Mouse (Mus musculus): ENCODE measurements around the gene Phf21b.
A peak's percentile ranks its signal among the peaks of the same experiment; 100 is the strongest.

Gene Phf21b

GRCm38 (mm10) chr15:84856006-84856995 lies at the start of gene Phf21b:
TSS of gene Phf21b (minus strand) at chr15:84856049.
- DNase-seq: peak; percentile 83

DNA sequence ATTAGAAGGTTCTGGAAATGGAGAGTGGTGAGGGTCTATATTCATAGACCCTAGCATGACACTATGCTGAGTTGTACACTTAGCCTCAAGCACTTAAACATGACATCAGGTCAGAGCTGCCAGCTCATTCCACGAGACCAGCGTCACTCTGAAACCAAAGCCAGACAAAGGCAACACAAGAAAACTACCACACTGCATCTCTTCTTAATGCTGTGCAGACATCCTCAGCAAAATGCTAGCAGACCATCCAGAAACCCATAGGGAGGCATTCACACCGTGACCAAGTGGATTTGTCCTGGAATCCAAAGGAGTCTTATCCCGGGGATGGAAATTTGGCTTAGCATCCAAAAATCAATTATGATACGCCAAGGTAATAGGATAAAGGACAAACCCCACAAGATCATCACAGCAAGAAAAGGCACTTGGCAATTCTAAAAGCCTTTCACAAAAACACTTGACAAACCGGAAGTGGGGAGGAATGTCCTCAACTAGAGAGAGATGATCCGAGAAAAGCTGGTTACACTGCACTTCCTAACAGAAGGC lies 48.1 kb upstream of the Phf21b start:
- DNase-seq: no peak

DNA sequence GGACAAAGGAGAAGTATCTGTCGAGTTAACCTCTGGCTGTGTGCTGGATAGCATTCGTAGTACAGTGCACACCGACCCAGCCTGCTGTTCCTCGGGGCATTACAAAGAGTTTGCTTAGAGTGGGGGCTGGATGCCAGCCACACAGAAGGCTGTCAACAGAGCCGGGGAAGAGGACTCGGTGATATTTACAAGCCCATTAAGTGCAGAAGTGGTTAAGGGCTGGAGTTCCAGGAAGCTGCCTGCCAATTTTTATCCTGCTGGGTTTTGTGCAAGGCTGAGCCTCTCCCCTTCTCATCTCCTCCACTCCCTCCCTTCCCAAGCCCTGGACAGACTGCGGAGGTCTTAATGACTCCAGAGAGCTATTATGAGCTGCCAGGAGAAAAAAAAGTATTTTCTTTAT lies 42.2 kb upstream of the Phf21b start:
- peak; percentile 34 for DNase-seq

- DNase-seq: no peak
These were observed 40.8 kb upstream of the Phf21b start for GRCm38 (mm10) chr15:84896664-84897063.

- peak; percentile 30 for DNase-seq
These were observed 40.4 kb upstream of the Phf21b start for GRCm38 (mm10) chr15:84896216-84896615.

DNA sequence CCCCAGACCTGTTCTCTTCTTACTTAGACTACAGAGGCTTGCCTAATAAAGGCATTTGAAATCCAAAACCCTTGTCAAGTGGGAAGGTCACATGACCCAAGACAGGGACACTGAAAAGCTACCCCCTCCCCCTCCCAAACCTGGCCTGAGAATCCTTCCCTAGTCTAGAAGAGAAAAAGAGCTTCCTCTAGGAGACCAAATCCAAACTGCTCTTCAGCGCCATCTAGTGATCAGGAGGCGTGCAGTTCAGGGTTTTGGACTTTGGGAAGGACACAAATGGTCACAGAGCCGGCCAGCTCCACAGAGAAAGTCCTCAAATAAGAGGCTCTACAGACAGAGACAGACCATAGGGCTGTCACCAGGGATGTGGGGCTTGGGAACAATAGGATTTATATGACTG lies 35.8 kb upstream of the Phf21b start:
- DNase-seq: peak; percentile 79

DNA sequence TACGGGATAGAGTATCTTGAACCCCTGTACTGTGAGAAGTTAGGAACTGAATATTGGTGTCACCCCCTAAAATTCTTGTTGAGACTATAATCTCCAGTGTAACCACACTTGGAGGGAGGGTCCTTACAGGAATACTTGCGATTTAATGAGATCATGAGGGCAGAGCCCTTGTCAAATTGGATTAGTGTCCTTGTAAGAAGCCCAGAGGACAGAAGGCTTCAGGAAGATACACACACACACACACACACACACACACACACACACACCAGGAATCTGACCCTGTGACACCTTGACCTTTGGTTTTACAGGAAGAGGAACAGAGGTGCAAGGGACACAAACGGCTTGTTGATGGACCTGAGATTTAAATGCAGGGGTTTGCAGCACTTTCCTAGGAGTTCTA lies 35.4 kb upstream of the Phf21b start:
- no peak for DNase-seq

GRCm38 (mm10) chr15:84888066-84888465 lies 32.2 kb upstream of the Phf21b start:
- no peak for DNase-seq

GRCm38 (mm10) chr15:84877029-84877815 lies 21.4 kb upstream of the Phf21b start:
- DNase-seq: no peak

DNA sequence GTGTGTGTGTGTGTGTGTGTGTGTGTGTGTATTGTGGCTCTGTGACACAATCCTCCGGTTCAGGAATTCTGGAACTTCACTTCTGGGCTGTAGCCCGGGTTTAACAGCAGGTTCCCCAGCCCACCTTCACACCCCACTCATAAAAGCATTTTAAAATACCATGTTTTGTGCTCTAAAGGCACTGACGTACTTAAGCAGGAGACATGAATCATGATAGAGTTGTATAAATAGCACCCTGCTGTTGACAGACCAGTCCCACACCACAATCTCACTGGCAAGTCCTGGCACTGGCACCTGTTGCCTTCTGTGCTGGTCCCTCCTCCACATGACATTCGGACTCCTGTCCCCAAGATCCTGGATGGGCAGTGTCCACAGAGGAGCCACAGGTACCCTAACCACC lies 18.0 kb upstream of the Phf21b start:
- DNase-seq: no peak

- no peak for DNase-seq
These were observed 17.2 kb upstream of the Phf21b start for GRCm38 (mm10) chr15:84873079-84873478.

DNA sequence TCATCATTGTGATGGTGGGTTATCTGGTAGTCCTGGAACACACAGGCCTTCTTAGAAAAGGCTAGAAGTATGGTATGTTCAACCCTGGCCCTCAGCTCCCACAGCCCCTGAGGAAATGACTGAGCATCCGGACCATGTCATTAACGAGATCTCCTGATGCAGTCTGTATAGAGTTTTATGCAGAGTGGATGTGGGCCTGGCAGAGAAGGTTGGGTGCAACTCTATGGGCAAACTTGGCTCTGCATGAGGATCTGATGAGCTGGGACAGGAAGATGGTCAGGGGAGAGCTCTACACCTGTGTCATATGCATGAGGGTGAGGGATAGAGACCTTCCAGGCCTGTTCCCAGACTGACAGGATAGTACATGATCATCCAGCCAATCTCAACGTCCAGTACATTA lies 16.0 kb upstream of the Phf21b start:
- no peak for DNase-seq

DNA sequence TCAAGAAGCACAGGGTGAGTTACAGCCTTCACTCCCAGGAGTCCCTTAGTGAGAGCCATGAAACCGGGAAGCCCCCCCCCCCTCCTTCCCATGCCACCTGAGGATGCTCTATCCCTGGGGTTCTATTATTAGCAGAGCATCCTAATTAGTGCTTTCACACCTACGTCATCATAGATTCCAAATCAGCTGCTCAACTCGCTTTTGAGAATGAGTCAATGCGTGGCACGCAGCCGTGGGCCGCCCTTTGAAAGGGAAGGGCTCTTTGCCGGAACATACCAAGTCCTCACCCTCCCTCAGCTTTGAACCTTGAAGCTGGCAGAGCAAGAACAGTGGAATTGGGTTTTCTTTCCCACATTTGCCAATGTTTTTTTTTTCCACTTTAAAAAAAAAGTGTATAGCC lies 6.1 kb upstream of the Phf21b start:
- DNase-seq: no peak

DNA sequence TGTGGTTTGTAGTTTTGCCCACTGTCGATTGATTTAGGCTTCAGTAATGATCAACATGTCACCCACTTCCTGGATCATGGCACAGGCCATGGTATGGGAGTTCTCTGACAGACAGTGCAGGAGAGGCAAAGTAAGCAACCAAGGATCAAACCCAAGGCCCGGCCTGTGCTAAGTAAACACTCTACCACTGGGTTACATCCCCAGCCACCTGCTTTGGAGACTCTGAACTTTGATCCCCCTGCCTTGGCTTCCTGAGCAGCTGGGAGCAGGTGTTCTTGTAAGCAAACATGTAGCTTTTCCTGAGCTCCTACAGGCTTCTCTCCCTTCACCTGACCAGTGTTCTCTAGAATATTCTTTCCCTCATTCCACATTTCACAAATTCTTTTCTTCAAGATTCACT lies 1.8 kb upstream of the Phf21b start:
- no peak for DNase-seq

GRCm38 (mm10) chr15:84854921-84855901 lies 638 bp downstream of the Phf21b start:
- peak; percentile 31 for DNase-seq

DNA sequence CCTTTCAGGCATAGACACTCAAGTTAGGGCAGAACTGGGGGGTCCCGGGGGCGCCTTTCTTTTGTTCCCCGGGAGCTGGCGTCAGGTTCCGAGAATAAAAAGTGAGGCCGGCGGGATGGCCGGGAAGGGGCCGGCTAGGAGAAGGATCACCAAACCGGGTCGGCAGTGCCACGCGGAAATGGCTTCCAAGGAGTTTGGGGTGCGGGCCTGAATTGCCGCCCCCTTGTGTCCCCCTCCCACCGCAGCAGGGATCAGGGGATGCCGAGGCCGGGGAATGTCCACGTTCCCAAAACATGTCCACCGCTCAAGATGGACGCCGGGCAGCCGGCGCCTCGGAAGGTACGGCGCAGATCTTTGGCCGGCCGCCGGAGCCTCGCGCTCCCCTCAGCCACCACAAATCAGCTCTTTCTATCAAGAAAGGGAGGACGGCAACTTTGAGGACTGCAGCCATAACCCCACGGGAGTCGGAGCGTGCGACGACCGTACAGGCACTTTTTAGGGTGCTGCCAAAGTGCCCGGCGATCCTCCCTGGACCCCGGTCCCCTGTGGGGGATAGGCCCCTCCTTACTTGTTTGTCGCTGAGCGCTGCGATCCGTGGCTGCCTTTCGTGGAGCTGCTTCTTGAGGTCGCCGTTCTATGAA lies 1.6 kb downstream of the Phf21b start:
- DNase-seq: no peak

- peak; percentile 86 for DNase-seq
These were observed 2.4 kb downstream of the Phf21b start for GRCm38 (mm10) chr15:84853261-84854137.

DNA sequence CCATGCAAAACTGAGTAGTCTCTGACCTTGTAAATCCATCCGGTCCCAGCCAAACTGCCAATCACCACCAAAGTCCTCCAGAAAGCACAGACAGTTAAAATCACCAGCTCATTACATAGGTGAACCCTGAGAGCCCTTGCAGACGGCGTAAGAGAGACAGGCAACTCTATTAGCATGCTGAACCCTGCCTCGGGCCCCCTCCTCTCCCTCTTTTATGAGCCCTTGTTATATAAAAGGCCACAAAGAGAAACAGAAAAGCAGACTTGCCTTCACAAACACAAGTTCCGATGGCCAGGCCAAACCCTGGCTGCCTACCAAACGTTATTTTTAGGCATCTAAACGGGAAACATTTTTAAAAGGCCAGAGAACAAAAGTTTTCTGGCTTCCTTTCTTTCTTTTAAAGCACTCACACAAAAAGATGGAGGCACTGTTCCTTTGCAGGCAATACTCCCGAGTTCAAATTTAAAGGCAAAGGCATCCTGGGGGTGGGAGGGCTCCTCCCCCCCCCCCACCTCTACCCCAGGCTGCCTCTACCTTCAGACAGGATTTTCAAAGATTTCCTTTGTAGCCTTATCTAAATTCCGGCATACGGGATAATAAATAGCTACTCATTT lies 3.3 kb downstream of the Phf21b start:
- peak; percentile 64 for DNase-seq

DNA sequence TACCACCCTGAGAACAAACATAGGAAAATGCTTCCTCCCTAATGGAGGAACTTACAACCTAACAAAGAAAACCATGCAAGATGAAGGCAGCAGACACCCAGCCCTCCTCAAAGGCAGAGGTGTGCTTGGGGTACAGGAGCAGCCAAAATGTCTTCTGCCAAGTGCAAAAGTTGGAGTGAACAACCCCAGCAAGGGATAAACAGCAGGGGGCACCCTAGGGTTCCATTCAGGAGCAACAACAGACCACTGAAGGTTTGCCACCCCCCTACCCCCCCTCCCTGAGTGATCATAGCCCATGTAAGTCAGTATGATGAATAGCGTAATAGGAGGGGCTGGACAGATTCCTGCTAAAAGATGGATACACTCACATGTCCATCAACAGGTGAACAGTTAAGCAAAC lies 5.5 kb downstream of the Phf21b start:
- DNase-seq: peak; percentile 9

- DNase-seq: no peak
These were observed 9.6 kb downstream of the Phf21b start for GRCm38 (mm10) chr15:84846216-84846615.

All from lung, postnatal 10 days (tissue).